Mouse (Mus musculus): ENCODE data around the gene Ppp2r5a. TPM values are rescaled to one million over a fixed set of nuclear protein-coding genes. Genes with fewer than 3 reads are reported as not detected.
A peak's percentile ranks its signal among the peaks of the same experiment; 100 is the strongest.

The Ppp2r5a gene
- polyA plus RNA-seq, 1 experiment from 2014 or later = 11.3 TPM

DNA sequence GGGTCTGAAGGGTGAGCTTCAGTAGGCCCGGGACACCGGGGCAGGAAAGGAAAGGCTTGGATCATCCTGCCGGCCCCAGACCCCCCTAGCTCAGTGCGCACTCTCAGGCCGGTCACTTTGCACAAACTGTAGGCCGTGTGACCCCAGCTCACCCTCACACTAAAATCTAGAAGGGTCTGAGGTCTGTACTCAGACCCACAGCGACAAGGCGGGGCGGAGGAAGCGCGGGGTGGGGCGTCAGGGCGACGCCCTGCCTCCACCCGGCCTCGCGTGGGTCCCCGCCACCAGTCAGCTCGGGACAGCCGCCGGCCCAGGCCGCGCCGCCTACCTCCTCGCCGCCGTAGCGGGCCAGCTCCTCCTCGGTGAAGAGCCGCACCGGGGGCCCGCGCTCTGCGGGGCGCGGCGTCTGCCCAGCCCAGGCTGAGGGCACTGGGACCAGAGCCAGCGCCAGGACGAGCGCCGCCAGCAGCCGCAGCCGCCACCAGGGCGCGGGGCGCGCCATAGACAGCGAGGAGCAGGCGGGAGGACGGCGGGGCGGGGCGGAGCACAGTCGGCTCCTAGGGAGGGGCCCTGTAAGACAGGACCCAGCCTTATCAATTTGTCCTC is 85.4 kb downstream of the Ppp2r5a start, which contains the start of gene Nenf:
Gene Nenf (minus strand): TSS at position 604 of the 606 bp plus-strand sequence.
- Histone ChIP-seq H3K36me3 (ENCODE audit: control insufficient read depth, insufficient read depth) (no peaks in the 10 kb centered on the region), H3K4me1 (ENCODE audit: control insufficient read depth, low read depth, low read length) (peaks cover 20% of the 10 kb centered on the region), H3K4me2 (ENCODE audit: low read depth, low read length) (peak within 1 kb of the TSS; percentile 88), H3K9me3 (replicated peaks; ENCODE audit: control insufficient read depth, low read length) (no peaks in the 10 kb centered on the region), H3K4me3 (ENCODE audit: low read depth, low read length) (peak within 1 kb of the TSS; percentile 76), H3K9ac (ENCODE audit: low read depth, low read length) (peak within 1 kb of the TSS; percentile 82), H3K27me3 (ENCODE audit: control insufficient read depth, insufficient read depth, low read depth, low read length) (no peaks in the 10 kb centered on the region), H3K27ac (ENCODE audit: low read length) (peak within 1 kb of the TSS; percentile 80)
- under 1% methylated on average over 54 of the region's 54 CpGs for WGBS (ENCODE audit: insufficient replicate concordance)
- ATAC-seq (ENCODE audit: low read depth) = peak; percentile 98

DNA sequence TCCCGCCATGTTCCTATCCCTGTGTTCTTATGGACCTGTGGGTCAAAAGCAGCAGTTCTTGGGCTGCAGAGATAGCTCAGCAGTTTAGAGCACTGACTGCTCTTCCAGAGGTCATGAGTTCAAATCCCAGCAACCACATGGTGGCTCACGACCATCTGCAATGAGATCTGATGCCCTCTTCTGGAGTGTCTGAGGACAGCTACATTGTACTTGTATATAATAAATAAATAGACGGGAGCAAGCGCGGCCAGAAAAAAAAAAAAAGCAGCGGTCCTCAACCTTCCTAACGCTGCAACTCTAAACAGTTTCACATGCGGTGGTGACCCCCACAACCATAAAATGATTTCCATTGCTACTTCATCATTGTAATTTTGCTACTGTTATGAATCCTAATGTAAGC is 86.3 kb downstream of the Ppp2r5a start:
- H3K36me3 ChIP-seq (ENCODE audit: control insufficient read depth, insufficient read depth) = no peaks in the 10 kb centered on the region
- H3K27ac ChIP-seq (ENCODE audit: low read length) = no peak overlapping the region; the same call in 1 of the 2 replicates
- no peak overlapping the region; the same call in 1 of the 2 replicates for H3K4me3 ChIP-seq (ENCODE audit: low read depth, low read length)
- 81% methylated on average over 8 of the region's 8 CpGs for WGBS (ENCODE audit: insufficient replicate concordance)
- no peak for ATAC-seq (ENCODE audit: low read depth)
- H3K9me3 ChIP-seq (replicated peaks; ENCODE audit: control insufficient read depth, low read length) = no peaks in the 10 kb centered on the region
- peak overlapping the region; percentile 88; the same call in 1 of the 2 replicates for H3K4me2 ChIP-seq (ENCODE audit: low read depth, low read length)
- no peak overlapping the region for H3K9ac ChIP-seq (ENCODE audit: low read depth, low read length)
- peaks cover 20% of the 10 kb centered on the region for H3K4me1 ChIP-seq (ENCODE audit: control insufficient read depth, low read depth, low read length)
- no peaks in the 10 kb centered on the region for H3K27me3 ChIP-seq (ENCODE audit: control insufficient read depth, insufficient read depth, low read depth, low read length)

DNA sequence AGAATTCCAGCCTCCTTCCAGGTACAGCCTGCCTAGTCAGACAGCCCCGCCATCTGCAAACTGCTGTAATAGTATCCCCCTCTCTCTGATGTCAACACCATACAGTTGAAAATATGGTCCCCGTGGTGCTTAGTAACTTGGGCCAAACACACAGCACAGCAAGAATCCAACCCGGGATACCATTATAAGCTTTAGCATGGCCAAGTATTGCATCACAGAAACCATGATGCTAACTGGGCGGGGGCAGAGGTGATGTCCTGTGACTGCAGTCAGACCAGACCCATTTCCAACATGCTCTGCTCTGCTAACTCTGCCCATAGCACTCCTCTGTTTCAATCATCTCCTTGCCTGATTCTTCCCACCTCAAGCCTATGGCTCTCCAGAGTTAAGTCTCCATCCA is 89.1 kb downstream of the Ppp2r5a start:
- WGBS (ENCODE audit: insufficient replicate concordance) = 64% methylated on average over 4 of the region's 4 CpGs
- H3K27me3 ChIP-seq (ENCODE audit: control insufficient read depth, insufficient read depth, low read depth, low read length) = no peaks in the 10 kb centered on the region
- ATAC-seq (ENCODE audit: low read depth) = no peak

DNA sequence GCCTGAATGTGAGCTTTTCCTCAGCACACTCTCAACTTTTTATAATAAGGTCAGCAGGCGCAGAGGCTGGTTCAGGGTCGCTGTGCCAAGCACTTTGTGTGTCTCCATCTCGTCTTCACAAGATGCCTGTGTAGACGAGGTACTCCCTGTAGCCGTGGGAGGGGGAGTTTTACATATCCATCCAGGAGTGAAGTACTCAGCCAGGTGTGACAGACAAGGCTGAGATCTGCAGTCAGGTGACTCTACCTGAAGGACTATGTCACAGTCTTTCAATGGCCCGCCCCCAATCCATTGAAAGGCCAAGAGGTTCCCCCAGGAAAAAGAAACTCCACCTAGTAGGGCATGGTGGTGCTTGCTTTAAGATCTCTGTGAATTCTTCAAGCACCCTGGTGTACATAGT is 89.9 kb downstream of the Ppp2r5a start:
- Histone ChIP-seq H3K27me3 (ENCODE audit: control insufficient read depth, insufficient read depth, low read depth, low read length) (no peaks in the 10 kb centered on the region), H3K27ac (ENCODE audit: low read length) (no peak overlapping the region)

More for the DNA sequence above, 89.1 kb downstream of the Ppp2r5a start:
- no peaks in the 10 kb centered on the region for H3K9me3 ChIP-seq (replicated peaks; ENCODE audit: control insufficient read depth, low read length)
- H3K36me3 ChIP-seq (ENCODE audit: control insufficient read depth, insufficient read depth) = no peaks in the 10 kb centered on the region
- H3K27ac ChIP-seq (ENCODE audit: low read length) = no peak overlapping the region
- H3K4me1 ChIP-seq (ENCODE audit: control insufficient read depth, low read depth, low read length) = peaks cover 14% of the 10 kb centered on the region
- no peak overlapping the region for H3K4me3 ChIP-seq (ENCODE audit: low read depth, low read length)
- no peak overlapping the region for H3K4me2 ChIP-seq (ENCODE audit: low read depth, low read length)
- no peak overlapping the region for H3K9ac ChIP-seq (ENCODE audit: low read depth, low read length)

DNA sequence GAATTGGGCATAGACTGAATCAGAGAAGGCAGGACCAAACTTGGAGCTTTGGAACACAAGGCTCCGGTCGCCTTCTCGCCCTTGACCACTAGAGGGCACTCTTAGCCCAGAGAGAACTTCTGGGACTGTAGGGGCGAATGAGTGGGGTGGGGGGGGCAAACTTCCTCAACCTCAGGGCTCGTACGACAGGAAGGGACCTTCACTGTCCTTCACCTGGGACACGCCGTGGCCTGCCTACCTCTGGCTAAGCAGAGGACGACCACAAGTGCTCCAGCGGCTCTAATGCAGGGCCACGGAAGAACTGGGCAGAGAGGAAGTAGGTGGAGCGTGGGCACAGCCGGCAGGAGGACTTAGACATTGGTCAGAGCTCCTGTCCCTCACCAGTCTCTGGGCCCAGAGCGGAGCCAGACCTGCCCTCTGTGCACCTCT is 90.5 kb downstream of the Ppp2r5a start:
- Histone ChIP-seq H3K27ac (ENCODE audit: low read length) (0 out of 2 replicates have a peak overlapping the region, but pooled peaks have one; percentile 43), H3K36me3 (ENCODE audit: control insufficient read depth, insufficient read depth) (peaks cover 2% of the 10 kb centered on the region; the same call in 1 of the 2 replicates), H3K9ac (ENCODE audit: low read depth, low read length) (peak overlapping the region; percentile 63), H3K4me2 (ENCODE audit: low read depth, low read length) (peak overlapping the region; percentile 72), H3K4me3 (ENCODE audit: low read depth, low read length) (peak overlapping the region; percentile 69), H3K4me1 (ENCODE audit: control insufficient read depth, low read depth, low read length) (peaks cover 9% of the 10 kb centered on the region), H3K27me3 (ENCODE audit: control insufficient read depth, insufficient read depth, low read depth, low read length) (no peaks in the 10 kb centered on the region), H3K9me3 (replicated peaks; ENCODE audit: control insufficient read depth, low read length) (no peaks in the 10 kb centered on the region; the same call in 1 of the 2 replicates)
- WGBS (ENCODE audit: insufficient replicate concordance) = 0% methylated on average over 14 of the region's 14 CpGs
- ATAC-seq (ENCODE audit: low read depth) = peak; percentile 91

More for the DNA sequence above, 89.9 kb downstream of the Ppp2r5a start:
- WGBS (ENCODE audit: insufficient replicate concordance) = 60% methylated on average over 6 of the region's 6 CpGs
- H3K4me2 ChIP-seq (ENCODE audit: low read depth, low read length) = peak overlapping the region; percentile 72
- no peaks in the 10 kb centered on the region for H3K36me3 ChIP-seq (ENCODE audit: control insufficient read depth, insufficient read depth)
- H3K9me3 ChIP-seq (replicated peaks; ENCODE audit: control insufficient read depth, low read length) = no peaks in the 10 kb centered on the region
- peak overlapping the region; percentile 69 for H3K4me3 ChIP-seq (ENCODE audit: low read depth, low read length)
- ATAC-seq (ENCODE audit: low read depth) = no peak
- peaks cover 10% of the 10 kb centered on the region for H3K4me1 ChIP-seq (ENCODE audit: control insufficient read depth, low read depth, low read length)
- peak overlapping the region; percentile 63; the same call in 1 of the 2 replicates for H3K9ac ChIP-seq (ENCODE audit: low read depth, low read length)

DNA sequence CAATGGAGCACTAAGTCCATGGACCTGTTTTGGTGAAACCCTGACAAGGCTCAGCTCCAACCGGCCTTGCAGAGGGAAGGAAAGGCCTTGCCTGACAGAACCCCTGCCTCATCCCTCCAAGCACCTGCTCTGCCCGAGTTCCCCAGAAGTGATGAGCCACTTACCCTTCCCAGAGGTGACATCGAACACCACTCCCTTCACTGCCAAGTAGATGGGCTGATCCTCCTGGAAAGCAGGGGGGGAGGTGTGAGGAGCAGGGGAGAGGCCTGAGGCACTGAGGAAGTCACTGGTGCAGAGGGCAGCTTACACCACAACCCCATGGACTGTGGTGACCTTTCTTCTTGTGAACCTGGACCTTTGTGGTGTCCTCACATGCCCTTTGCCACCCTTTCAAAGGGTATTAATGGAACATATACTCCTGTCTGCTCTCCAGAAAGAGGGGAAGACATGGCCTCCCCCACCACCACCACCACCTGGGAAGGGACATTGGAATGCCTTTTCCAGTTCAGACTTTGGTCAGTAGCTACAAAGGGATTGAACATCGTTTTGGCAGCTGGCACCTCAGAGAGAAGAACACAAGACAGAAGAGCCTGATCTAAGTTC is 91.7 kb downstream of the Ppp2r5a start:
- Histone ChIP-seq H3K27ac (ENCODE audit: low read length) (no peak overlapping the region), H3K27me3 (ENCODE audit: control insufficient read depth, insufficient read depth, low read depth, low read length) (no peaks in the 10 kb centered on the region), H3K4me1 (ENCODE audit: control insufficient read depth, low read depth, low read length) (peaks cover 3% of the 10 kb centered on the region), H3K4me2 (ENCODE audit: low read depth, low read length) (no peak overlapping the region), H3K9ac (ENCODE audit: low read depth, low read length) (no peak overlapping the region), H3K36me3 (ENCODE audit: control insufficient read depth, insufficient read depth) (peaks cover 2% of the 10 kb centered on the region; the same call in 1 of the 2 replicates), H3K9me3 (replicated peaks; ENCODE audit: control insufficient read depth, low read length) (no peaks in the 10 kb centered on the region; the same call in 1 of the 2 replicates), H3K4me3 (ENCODE audit: low read depth, low read length) (no peak overlapping the region)
- ATAC-seq (ENCODE audit: low read depth) = no peak
- WGBS (ENCODE audit: insufficient replicate concordance) = 70% methylated on average over 4 of the region's 4 CpGs

DNA sequence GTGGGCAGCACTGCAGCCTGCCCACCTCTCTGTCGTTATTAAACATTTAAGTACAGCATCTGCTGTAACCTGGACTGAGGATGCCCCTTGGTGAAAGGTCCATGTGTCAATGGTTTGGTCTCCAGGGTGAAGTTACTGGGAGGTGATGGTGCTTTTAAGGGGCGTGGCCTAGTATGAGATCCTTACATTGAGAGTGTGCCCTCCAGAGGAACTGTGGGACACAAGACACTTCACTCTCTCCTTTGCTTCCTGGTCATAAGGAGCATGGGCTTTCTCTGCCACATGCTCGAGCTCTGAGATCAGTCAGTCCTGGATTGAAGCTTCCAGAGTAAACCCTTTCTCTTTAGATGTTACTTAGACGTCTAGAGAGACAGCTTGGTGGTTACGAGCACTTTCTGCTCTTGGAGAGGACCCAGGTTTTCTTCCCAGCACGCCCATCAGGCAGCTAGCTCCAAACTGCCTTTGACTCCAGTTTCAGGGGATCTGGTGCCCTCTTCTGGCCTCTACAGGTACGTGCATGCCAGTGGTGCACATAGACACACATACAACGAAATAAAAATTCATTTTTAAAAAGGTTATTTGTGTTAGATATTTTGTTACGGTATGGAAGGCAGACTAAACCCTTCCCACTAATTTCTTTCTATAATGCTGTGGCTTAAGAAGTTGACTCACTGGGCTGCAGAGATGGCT is 95.2 kb downstream of the Ppp2r5a start:
- no peaks in the 10 kb centered on the region; the same call in 1 of the 2 replicates for H3K9me3 ChIP-seq (replicated peaks; ENCODE audit: control insufficient read depth, low read length)
- no peak overlapping the region for H3K4me2 ChIP-seq (ENCODE audit: low read depth, low read length)
- H3K9ac ChIP-seq (ENCODE audit: low read depth, low read length) = no peak overlapping the region
- no peak overlapping the region for H3K27ac ChIP-seq (ENCODE audit: low read length)
- 70% methylated on average over 9 of the region's 9 CpGs for WGBS (ENCODE audit: insufficient replicate concordance)
- peaks cover 2% of the 10 kb centered on the region; the same call in 1 of the 2 replicates for H3K36me3 ChIP-seq (ENCODE audit: control insufficient read depth, insufficient read depth)
- no peak for ATAC-seq (ENCODE audit: low read depth)
- no peaks in the 10 kb centered on the region for H3K27me3 ChIP-seq (ENCODE audit: control insufficient read depth, insufficient read depth, low read depth, low read length)
- no peak overlapping the region for H3K4me3 ChIP-seq (ENCODE audit: low read depth, low read length)
- H3K4me1 ChIP-seq (ENCODE audit: control insufficient read depth, low read depth, low read length) = no peaks in the 10 kb centered on the region

DNA sequence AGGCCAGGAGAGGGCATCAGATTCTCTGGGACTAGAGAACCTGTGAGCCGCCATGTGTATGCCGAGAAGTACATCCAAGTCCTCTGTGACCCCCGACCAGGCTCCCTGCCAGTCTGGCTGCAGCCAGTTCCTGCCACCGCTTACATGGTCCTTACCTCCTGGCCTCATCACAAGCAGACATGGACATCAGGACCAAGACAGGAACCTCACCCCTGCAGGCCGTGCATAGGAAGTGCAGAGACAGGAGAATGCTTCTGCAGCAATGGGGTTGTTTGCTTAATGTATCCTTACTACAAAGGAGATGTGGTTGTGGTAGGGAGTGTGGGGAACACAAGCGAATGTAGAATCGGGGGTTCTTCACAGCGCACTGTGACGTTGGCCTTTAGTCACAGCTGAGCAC is 96.8 kb downstream of the Ppp2r5a start:
- no peaks in the 10 kb centered on the region; the same call in 1 of the 2 replicates for H3K9me3 ChIP-seq (replicated peaks; ENCODE audit: control insufficient read depth, low read length)
- H3K27me3 ChIP-seq (ENCODE audit: control insufficient read depth, insufficient read depth, low read depth, low read length) = no peaks in the 10 kb centered on the region
- H3K4me1 ChIP-seq (ENCODE audit: control insufficient read depth, low read depth, low read length) = no peaks in the 10 kb centered on the region
- 82% methylated on average over 9 of the region's 9 CpGs for WGBS (ENCODE audit: insufficient replicate concordance)
- H3K9ac ChIP-seq (ENCODE audit: low read depth, low read length) = no peak overlapping the region
- H3K36me3 ChIP-seq (ENCODE audit: control insufficient read depth, insufficient read depth) = peaks cover 2% of the 10 kb centered on the region; the same call in 1 of the 2 replicates
- no peak for ATAC-seq (ENCODE audit: low read depth)
- no peak overlapping the region for H3K4me2 ChIP-seq (ENCODE audit: low read depth, low read length)
- no peak overlapping the region for H3K27ac ChIP-seq (ENCODE audit: low read length)
- no peak overlapping the region for H3K4me3 ChIP-seq (ENCODE audit: low read depth, low read length)

All from liver, embryonic 16.5 days (tissue).